Mouse (Mus musculus) kidney, embryonic 14.5 days (tissue): ENCODE data around the gene Zfpl1. TPM values are rescaled to one million over a fixed set of nuclear protein-coding genes. Genes with fewer than 3 reads are reported as not detected.

Experiments used
- ATAC-seq: fragments of 200-750 bp; cut with Nextera tagmentation; 2 replicates; pipeline ENCODE4 v1.8.0; 2017; ENCODE audit warnings: moderate number of reproducible peaks, mild to moderate bottlenecking, moderate TSS enrichment, moderate library complexity; ENCODE audit not compliant: low FRiP score, low TSS enrichment
- H3K27ac ChIP-seq: fragments of 300-500 bp; sonication (generic); 2 replicates; pipeline ENCODE4 v1.5.1; 2014; ENCODE audit warnings: low read depth, mild to moderate bottlenecking, low read length, moderate library complexity, mixed read lengths
- H3K27me3 ChIP-seq: fragments of 300-500 bp; sonication (generic); 2 replicates; pipeline ENCODE4 v1.6.1; 2014; ENCODE audit warnings: mild to moderate bottlenecking, low read length; ENCODE audit not compliant: control insufficient read depth, insufficient read depth
- H3K36me3 ChIP-seq: fragments of 300-500 bp; sonication (generic); 2 replicates; pipeline ENCODE4 v1.6.1; 2014; ENCODE audit warnings: low read length, mixed read lengths; ENCODE audit not compliant: control insufficient read depth, insufficient read depth
- H3K4me1 ChIP-seq: fragments of 300-500 bp; sonication (generic); 2 replicates; pipeline ENCODE4 v1.6.1; 2014; ENCODE audit warnings: low read length, mixed read lengths; ENCODE audit not compliant: control insufficient read depth, insufficient read depth
- H3K4me2 ChIP-seq: fragments of 300-500 bp; sonication (generic); replicated peaks from 2 replicates; pipeline ENCODE4 v1.6.1; 2014; ENCODE audit warnings: low read depth, mild to moderate bottlenecking, low read length
- H3K4me3 ChIP-seq: fragments of 300-500 bp; sonication (generic); 2 replicates; pipeline ENCODE4 v1.5.1; 2014; ENCODE audit warnings: mild to moderate bottlenecking, low read length
- H3K9ac ChIP-seq: fragments of 300-500 bp; sonication (generic); 2 replicates; pipeline ENCODE4 v1.6.1; 2014; ENCODE audit warnings: low read depth, mild to moderate bottlenecking, low read length, moderate library complexity
- H3K9me3 ChIP-seq: fragments of 300-500 bp; sonication (generic); 2 replicates; pipeline ENCODE4 v1.6.1; 2016; ENCODE audit warnings: low read length; ENCODE audit not compliant: control insufficient read depth
- WGBS: fragments of 180-500 bp; shearing (Covaris S2); extraction: QIAGEN DNeasy Blood & Tissue Kit; methylation state at CpG from one replicate; pipeline ENCODE4 v1.1.7; 2014; 5-methylcytosine and 5-hydroxymethylcytosine counted together
- polyA plus RNA-seq: library from polyadenylated mRNA; unstranded; fragments of >200 nt; fragmentation: Nextera tagmentation; extraction: Ambion mirVana; gene quantifications from 2 replicates; pipeline ENCODE4 v1.2.1, GENCODE M21; 2014

Zfpl1 gene
- polyA plus RNA-seq, 1 experiment from 2014 or later = 81.0 TPM

DNA sequence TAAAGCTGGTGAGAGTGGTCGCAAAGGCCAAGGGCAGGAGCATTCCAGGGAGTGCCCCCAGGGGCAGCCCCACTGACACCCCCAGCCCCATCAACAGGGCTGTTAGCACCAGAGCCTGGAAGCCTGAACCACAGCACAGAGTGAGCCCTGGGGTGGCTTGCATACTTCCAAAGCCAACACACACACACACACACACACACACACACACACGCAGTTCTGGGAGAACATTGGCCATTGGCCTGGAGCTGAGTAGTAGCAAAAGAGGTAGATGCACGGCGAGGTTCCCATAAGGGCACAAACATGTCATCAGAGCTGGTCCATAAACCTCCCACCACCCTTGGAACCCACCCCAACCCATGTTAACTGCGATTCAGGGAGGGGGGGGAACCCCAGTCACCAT, 18.2 kb downstream of the Zfpl1 start:
- no peaks in the 10 kb centered on the region for H3K9me3 ChIP-seq
- H3K4me2 ChIP-seq = peak overlapping the region; percentile 93
- H3K36me3 ChIP-seq = peaks cover 31% of the 10 kb centered on the region
- no peak for ATAC-seq
- peak overlapping the region; percentile 66 for H3K9ac ChIP-seq
- peak overlapping the region; percentile 85; the same call in 1 of the 2 replicates for H3K27ac ChIP-seq
- peaks cover 27% of the 10 kb centered on the region for H3K4me1 ChIP-seq
- H3K27me3 ChIP-seq = no peaks in the 10 kb centered on the region
- peak overlapping the region; percentile 51 for H3K4me3 ChIP-seq
- 35% methylated on average over 5 of the region's 5 CpGs for whole genome bisulfite sequencing

GRCm38 (mm10) chr19:6063081-6063480, 21.7 kb downstream of the Zfpl1 start:
- Histone ChIP-seq H3K36me3 (peaks cover 15% of the 10 kb centered on the region), H3K4me3 (no peak overlapping the region), H3K9me3 (no peaks in the 10 kb centered on the region), H3K27me3 (no peaks in the 10 kb centered on the region), H3K4me2 (no peak overlapping the region), H3K27ac (no peak overlapping the region), H3K9ac (no peak overlapping the region), H3K4me1 (peaks cover 25% of the 10 kb centered on the region)
- WGBS = 87% methylated on average over 6 of the region's 6 CpGs
- no peak for ATAC-seq

GRCm38 (mm10) chr19:6062418-6062817, 22.3 kb downstream of the Zfpl1 start:
- WGBS = 50% methylated on average over 5 of the region's 5 CpGs
- 0 out of 2 replicates have a peak overlapping the region, but pooled peaks have one; percentile 96 for H3K27ac ChIP-seq
- no peak for ATAC-seq

GRCm38 (mm10) chr19:6061641-6062302, 23.0 kb downstream of the Zfpl1 start:
- H3K9ac ChIP-seq = peak overlapping the region; percentile 95
- no peaks in the 10 kb centered on the region for H3K9me3 ChIP-seq
- H3K27ac ChIP-seq = peak overlapping the region; percentile 96
- H3K4me2 ChIP-seq = peak overlapping the region; percentile 100
- peaks cover 15% of the 10 kb centered on the region for H3K36me3 ChIP-seq
- WGBS = 1% methylated on average over 44 of the region's 44 CpGs
- no peak for ATAC-seq
- H3K4me3 ChIP-seq = peak overlapping the region; percentile 90
- H3K4me1 ChIP-seq = peaks cover 19% of the 10 kb centered on the region
- H3K27me3 ChIP-seq = no peaks in the 10 kb centered on the region

More at GRCm38 (mm10) chr19:6062418-6062817, 22.3 kb downstream of the Zfpl1 start:
- Histone ChIP-seq H3K36me3 (peaks cover 15% of the 10 kb centered on the region), H3K27me3 (no peaks in the 10 kb centered on the region), H3K4me3 (peak overlapping the region; percentile 90), H3K4me2 (peak overlapping the region; percentile 100), H3K9ac (peak overlapping the region; percentile 95), H3K4me1 (peaks cover 21% of the 10 kb centered on the region), H3K9me3 (no peaks in the 10 kb centered on the region)

- no peaks in the 10 kb centered on the region for H3K27me3 ChIP-seq
- peaks cover 16% of the 10 kb centered on the region for H3K4me1 ChIP-seq
- WGBS = under 1% methylated on average over 58 of the region's 58 CpGs
- peak; percentile 63 for ATAC-seq
- H3K9ac ChIP-seq = peak within 1 kb of the TSS; percentile 95
- H3K27ac ChIP-seq = peak within 1 kb of the TSS; percentile 96
- H3K4me2 ChIP-seq = peak within 1 kb of the TSS; percentile 100
- H3K36me3 ChIP-seq = peaks cover 17% of the 10 kb centered on the region
- H3K9me3 ChIP-seq = no peaks in the 10 kb centered on the region
- H3K4me3 ChIP-seq = peak within 1 kb of the TSS; percentile 90
These were observed 23.7 kb downstream of the Zfpl1 start, which contains the start of gene Znhit2 for GRCm38 (mm10) chr19:6061021-6061533. Znhit2 (plus strand) TSS chr19:6061192.

- Histone ChIP-seq H3K4me2 (peak overlapping the region; percentile 84), H3K27ac (no peak overlapping the region), H3K36me3 (peaks cover 36% of the 10 kb centered on the region), H3K9me3 (no peaks in the 10 kb centered on the region), H3K27me3 (no peaks in the 10 kb centered on the region), H3K4me3 (peak overlapping the region; percentile 82), H3K9ac (peak overlapping the region; percentile 88), H3K4me1 (peaks cover 15% of the 10 kb centered on the region)
- no peak for ATAC-seq
- 83% methylated on average over 5 of the region's 5 CpGs for WGBS
These were observed 25.8 kb downstream of the Zfpl1 start for GRCm38 (mm10) chr19:6058966-6059365.

GRCm38 (mm10) chr19:6058513-6058912, 26.2 kb downstream of the Zfpl1 start:
- Histone ChIP-seq H3K4me3 (peak overlapping the region; percentile 82), H3K27ac (peak overlapping the region; percentile 63; the same call in 1 of the 2 replicates), H3K27me3 (no peaks in the 10 kb centered on the region), H3K9ac (peak overlapping the region; percentile 88), H3K36me3 (peaks cover 41% of the 10 kb centered on the region), H3K4me1 (peaks cover 15% of the 10 kb centered on the region), H3K9me3 (no peaks in the 10 kb centered on the region), H3K4me2 (peak overlapping the region; percentile 84)
- no peak for ATAC-seq
- WGBS = 33% methylated on average over 5 of the region's 5 CpGs

DNA sequence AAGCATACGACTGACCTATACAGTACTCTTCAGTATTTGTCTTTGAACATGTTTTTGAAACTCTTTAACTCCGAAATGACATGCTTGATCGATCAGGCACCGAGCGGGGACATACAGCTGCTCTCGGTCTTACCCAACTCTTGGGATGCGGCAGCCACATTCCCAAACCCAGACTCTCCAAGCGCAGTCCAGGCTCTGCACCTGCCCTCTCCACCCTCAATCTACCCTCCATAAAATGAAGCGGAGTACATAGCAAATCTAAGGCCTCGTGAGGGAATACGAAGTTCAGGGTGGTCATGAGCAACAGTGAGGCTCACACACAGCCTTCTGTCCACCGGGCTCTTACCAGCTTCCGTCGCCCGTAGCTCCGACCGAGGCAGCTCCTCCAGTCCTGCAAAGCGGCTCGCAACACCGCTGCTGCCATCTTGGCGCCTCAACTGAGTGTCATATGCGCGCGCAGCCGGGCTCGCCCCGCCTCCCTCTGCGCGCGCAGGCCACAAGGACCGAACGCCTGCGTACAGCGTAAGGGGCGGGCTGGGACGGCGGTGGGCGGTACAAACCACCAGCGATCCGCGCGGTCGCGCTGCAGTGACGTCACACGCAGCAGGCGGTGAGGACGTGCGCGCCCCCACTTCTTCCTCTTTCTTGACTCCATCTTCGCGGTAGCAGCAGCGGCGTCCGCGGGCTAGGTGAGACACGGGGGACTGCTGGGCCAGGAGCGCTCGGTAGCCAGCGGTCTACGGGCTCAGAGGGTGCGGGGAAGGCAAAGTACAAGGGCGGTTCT, 27.3 kb downstream of the Zfpl1 start, which contains the start of the genes Mrpl49 and Fau:
Gene Mrpl49 (minus strand): TSS at position 473 of the 784 bp plus-strand sequence.
Gene Fau (plus strand): TSS at position 532 of the 784 bp plus-strand sequence.
- Histone ChIP-seq H3K4me1 (peaks cover 14% of the 10 kb centered on the region), H3K36me3 (peaks cover 51% of the 10 kb centered on the region), H3K27me3 (no peaks in the 10 kb centered on the region), H3K9me3 (no peaks in the 10 kb centered on the region), H3K27ac (peak within 1 kb of the TSS; percentile 63), H3K9ac (peak within 1 kb of the TSS; percentile 88), H3K4me3 (peak within 1 kb of the TSS; percentile 82), H3K4me2 (peak within 1 kb of the TSS; percentile 84)
- under 1% methylated on average over 58 of the region's 63 CpGs for WGBS
- peak; percentile 87 for ATAC-seq
